Mouse (Mus musculus): ENCODE results near the gene Nipal4. TPM values are rescaled to one million over a fixed set of nuclear protein-coding genes. Genes with fewer than 3 reads are reported as not detected.

Nipal4 gene
- polyA plus RNA-seq, 1 experiment from 2014 or later = 5.1 TPM

- no peaks in the 10 kb centered on the region for H3K27me3 ChIP-seq (ENCODE audit: control insufficient read depth, insufficient read depth, low read length)
- no peak overlapping the region for H3K4me2 ChIP-seq (replicated peaks; ENCODE audit: low read depth, low read length)
- H3K27ac ChIP-seq (ENCODE audit: low read length) = no peak overlapping the region
- no peaks in the 10 kb centered on the region for H3K4me1 ChIP-seq (ENCODE audit: control insufficient read depth, insufficient read depth, low read length)
- no peak overlapping the region for H3K4me3 ChIP-seq (ENCODE audit: low read depth, low read length)
- 100% methylated on average over 1 of the region's 1 CpGs for WGBS
- ATAC-seq (ENCODE audit: insufficient number of reproducible peaks, insufficient read depth, low FRiP score, low read depth) = no peak
- peaks cover 8% of the 10 kb centered on the region; the same call in 1 of the 2 replicates for H3K36me3 ChIP-seq (ENCODE audit: control insufficient read depth, insufficient read depth, low read length)
- H3K9me3 ChIP-seq (ENCODE audit: control insufficient read depth, low read depth, low read length) = no peaks in the 10 kb centered on the region
- H3K9ac ChIP-seq (replicated peaks; ENCODE audit: low read depth, low read length) = no peak overlapping the region
Observed at GRCm38 (mm10) chr11:46107046-46107445, 59.3 kb downstream of the Nipal4 start.

DNA sequence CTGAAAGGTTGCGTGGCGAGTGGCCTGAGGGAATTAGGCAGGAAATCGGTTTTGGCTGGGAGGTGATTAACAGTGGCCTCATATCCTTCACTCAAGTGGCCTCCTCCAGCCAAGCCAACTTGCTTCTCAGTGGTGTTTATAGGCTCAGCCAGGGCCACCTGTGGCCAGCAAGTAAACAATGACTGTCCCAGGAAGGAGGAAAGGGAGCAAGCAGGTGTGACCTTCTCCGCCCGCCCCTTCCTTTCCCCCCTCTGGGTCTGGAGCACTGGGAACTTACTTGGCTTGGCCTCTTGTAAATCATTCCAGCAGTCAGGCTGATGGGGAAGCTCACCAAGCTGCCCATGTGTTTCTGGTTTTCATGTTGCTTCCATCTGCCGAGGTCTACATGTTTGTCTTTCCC lies 64.2 kb downstream of the Nipal4 start:
- no peak for ATAC-seq (ENCODE audit: insufficient number of reproducible peaks, insufficient read depth, low FRiP score, low read depth)

More for the DNA sequence above, 64.2 kb downstream of the Nipal4 start:
- WGBS = 61% methylated on average over 6 of the region's 6 CpGs
- H3K4me3 ChIP-seq (ENCODE audit: low read depth, low read length) = no peak overlapping the region
- H3K4me2 ChIP-seq (replicated peaks; ENCODE audit: low read depth, low read length) = no peak overlapping the region
- H3K9ac ChIP-seq (replicated peaks; ENCODE audit: low read depth, low read length) = no peak overlapping the region
- H3K36me3 ChIP-seq (ENCODE audit: control insufficient read depth, insufficient read depth, low read length) = peaks cover 21% of the 10 kb centered on the region; the same call in 1 of the 2 replicates
- H3K9me3 ChIP-seq (ENCODE audit: control insufficient read depth, low read depth, low read length) = no peaks in the 10 kb centered on the region
- no peaks in the 10 kb centered on the region for H3K4me1 ChIP-seq (ENCODE audit: control insufficient read depth, insufficient read depth, low read length)
- H3K27ac ChIP-seq (ENCODE audit: low read length) = no peak overlapping the region
- H3K27me3 ChIP-seq (ENCODE audit: control insufficient read depth, insufficient read depth, low read length) = no peaks in the 10 kb centered on the region

Small RNAs within 50 kb of the gene (microRNA-seq; reads per million reads assigned to microRNA genes)
- gene Mir7239 = not detected
- gene Mir8100 = not detected

Other genes starting within 250 kb of the Nipal4 start
- 9.2 and 9.9 TPM in 2 replicates for gene Lsm11, start 221.6 kb downstream of the Nipal4 start, polyA plus RNA-seq (2014; fragmentation: Nextera tagmentation; extraction: Ambion mirVana)
- 13.7 and 14.5 TPM in 2 replicates for gene Thg1l, start 211.0 kb downstream of the Nipal4 start, polyA plus RNA-seq (2014; fragmentation: Nextera tagmentation; extraction: Ambion mirVana)
- gene Sox30, start 186.2 kb downstream of the Nipal4 start, polyA plus RNA-seq (2014; fragmentation: Nextera tagmentation; extraction: Ambion mirVana) = 0.23 TPM in 1 of 2 replicates, not detected in the other
- 3.5 and 5.6 TPM in 2 replicates for gene Gm12166, start 114.2 kb downstream of the Nipal4 start, polyA plus RNA-seq (2014; fragmentation: Nextera tagmentation; extraction: Ambion mirVana)
- 23.6 and 26.8 TPM in 2 replicates for gene Adam19, start 110.5 kb downstream of the Nipal4 start, polyA plus RNA-seq (2014; fragmentation: Nextera tagmentation; extraction: Ambion mirVana)
- gene Fndc9, start 69.0 kb upstream of the Nipal4 start, polyA plus RNA-seq (2014; fragmentation: Nextera tagmentation; extraction: Ambion mirVana) = 0.18 and 0.35 TPM in 2 replicates
- gene Cyfip2, start 146.4 kb upstream of the Nipal4 start, polyA plus RNA-seq (2014; fragmentation: Nextera tagmentation; extraction: Ambion mirVana) = 12.4 and 13.4 TPM in 2 replicates
- 0.07 and 0.22 TPM in 2 replicates for gene Itk, start 223.0 kb upstream of the Nipal4 start, polyA plus RNA-seq (2014; fragmentation: Nextera tagmentation; extraction: Ambion mirVana)
- gene Fam71b, start 230.1 kb upstream of the Nipal4 start, polyA plus RNA-seq (2014; fragmentation: Nextera tagmentation; extraction: Ambion mirVana) = not detected in 2 replicates

All from stomach, embryonic 14.5 days (tissue).